Mouse (Mus musculus): ENCODE results near the gene Emcn.

Gene Emcn

DNA sequence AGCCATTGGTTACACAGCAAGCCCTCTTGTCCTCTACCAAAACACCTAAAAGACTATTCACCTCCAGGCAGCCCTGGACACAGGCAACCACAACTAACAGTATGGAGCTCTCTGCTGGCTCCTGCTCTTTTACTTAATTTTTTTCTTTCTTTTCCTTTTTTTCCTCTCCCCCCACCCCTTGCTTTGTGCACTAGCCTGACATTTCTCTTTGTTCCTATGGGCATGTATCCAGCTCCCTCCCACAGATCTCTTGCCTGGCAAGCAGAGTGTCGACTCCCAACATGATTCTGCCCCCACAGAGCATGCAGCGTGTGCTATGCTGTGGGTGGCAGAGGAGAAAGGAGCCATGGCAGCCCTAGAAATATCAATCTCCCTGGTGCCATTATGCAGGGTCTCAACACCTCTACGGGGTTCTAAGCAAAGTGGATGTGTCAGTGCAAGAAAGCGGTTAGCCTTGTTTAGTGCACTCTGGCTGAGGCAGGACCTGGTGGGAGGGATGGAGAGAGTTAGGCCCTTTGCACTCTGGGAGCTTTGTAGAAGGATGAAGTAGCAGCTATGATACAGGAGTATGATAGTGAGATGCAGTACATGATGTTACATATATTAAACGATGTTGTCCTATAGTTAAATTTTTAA is 74.7 kb downstream of the Emcn start:
- no peak for DNase-seq (ENCODE audit: low spot score)

DNA sequence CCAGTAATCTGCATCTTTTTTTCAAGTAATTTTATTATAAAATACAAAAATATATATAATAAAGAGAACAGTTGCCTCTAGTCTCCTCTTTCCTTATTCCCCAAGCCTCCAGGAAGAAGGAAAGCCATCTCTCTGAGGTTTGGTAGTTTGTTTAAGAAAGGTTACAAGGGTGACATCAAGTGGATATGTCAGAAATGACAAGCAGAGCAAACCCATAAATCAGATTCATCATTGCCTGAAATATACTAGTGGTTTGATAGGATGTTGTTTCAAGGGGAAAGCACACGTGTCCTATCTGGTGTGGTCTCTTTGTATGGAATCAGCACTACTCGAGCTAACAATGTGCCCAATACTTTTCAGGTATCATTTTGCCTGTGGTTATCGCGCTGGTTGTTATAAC is 77.8 kb downstream of the Emcn start:
- DNase-seq (ENCODE audit: low spot score), result no peak

DNA sequence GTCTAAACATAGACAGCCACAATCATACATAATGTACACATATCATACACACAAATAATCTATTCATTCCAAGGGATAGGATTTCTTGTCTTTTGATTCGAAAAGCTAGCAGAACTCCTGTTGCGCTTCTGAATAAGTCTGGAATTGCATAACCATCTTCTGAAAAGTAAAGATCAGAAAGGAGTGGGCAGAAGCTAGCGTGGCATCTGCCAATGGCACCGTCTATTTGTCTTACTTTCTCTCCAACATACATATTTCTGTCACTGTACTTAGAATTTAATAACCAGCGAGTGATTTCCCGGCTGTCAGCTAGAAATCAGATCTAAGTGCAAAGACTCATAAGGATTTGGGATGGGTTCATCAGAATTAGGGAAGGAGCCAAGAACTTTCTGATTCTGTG is 88.6 kb downstream of the Emcn start:
- DNase-seq (ENCODE audit: low spot score), result no peak

DNA sequence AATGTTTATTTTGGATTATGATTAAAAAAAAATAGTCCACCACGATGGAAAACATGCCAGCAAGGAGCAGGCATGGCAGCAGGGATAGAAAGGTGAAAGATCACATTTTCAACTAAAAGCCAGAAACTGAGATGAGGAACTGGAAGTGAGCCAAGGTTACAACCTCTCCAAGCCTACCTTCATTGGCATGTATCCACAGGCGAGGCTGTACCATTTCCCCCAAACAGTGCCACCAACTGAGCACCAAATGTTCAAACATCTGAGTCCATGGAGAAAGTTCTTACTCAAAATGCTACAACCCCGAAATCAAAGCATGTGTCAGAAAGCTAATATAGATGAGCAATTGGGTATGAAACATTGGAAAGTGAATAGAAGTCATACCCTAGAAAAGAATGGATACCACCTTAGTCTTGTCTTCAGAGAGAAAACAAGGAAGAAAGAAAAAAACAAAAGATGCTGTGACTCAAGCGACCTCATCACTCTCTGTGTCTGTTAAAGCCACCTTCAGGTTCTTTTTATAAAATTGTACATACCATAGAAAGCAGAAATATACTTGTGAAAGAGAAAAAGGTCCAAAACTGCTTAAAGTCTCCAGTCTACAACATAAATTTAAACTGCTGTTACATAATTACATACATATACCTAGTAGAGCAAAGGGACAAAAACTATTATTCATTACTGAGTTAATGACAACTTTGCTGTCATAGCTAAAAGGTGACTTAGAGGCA is 124.2 kb downstream of the Emcn start:
- no peak for DNase-seq (ENCODE audit: low spot score)

DNA sequence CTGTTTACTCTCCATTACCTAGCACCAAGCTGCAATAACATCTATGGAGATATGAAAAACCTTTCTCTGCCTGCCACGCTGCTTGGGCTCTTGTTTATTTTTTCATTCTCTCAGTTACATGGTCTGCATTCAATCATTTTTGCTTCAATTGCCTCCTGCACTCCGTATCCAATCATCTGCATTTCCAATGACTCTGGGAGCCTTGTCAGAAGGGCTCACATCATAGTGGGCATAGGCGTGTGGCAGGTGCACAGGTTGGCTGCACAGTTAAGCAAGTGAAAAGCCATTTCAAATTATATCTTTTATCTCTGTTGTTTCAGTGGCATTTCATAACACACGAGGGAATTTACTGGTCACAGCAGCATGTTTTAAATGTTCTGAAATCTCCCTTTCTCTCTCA is 125.1 kb downstream of the Emcn start:
- DNase-seq (ENCODE audit: low spot score), result no peak

DNA sequence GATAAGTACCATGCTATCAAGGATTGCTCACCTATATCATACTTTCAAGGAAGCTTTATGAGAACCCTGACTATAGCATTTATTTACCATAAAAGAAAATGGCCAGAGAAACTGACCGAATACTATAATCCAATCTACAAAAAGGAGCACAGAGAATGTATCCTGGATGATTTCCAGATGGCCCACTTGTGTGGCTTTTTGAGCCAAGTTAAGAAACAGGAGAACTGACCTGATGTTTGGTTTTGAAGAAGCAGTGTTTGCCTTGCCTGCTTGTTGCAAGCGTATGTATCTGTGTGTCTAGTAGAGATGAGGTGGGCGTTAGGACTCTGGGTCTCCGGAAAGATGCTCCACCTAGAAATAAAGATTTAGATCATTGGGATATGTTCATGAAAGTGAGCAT is 125.9 kb downstream of the Emcn start:
- no peak for DNase-seq (ENCODE audit: low spot score)

DNA sequence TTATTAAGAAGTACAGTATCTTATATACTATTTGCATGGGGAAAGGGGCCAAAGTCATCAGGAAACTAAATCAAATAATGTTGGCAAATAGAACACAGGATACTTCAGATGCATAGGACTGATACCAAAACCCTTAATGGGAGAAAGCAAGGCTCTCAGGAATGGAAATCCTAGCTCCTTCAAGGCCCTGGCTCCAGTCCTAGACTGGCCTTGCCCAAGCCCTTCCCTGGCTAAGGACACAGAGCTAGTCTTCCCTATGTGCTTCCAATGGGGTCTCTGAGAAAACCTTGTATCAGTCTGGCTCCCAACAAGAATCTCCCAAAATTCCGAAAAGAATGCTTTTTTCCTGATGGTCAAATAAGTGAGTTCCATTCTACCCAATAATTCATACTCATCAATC is 126.5 kb downstream of the Emcn start:
- no peak for DNase-seq (ENCODE audit: low spot score)

DNA sequence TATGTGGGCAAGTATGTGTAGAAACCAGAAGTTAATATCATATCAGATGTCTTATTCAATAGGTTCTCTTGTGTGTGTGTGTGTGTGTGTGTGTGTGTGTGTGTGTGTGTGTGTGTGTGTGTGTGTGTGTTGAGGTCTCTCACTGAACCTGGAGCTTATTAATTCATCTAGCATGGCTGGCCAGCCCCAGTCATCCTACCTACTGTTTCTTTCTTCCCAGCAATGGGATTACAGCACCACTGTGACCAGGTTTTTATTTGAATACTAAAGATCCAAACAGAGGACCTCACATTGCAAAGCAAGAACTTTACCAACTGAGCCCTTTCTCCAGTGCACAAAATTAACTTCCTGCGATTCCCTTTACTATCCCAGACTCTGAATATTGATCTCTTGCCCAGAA is 131.3 kb downstream of the Emcn start:
- no peak for DNase-seq (ENCODE audit: low spot score)

DNA sequence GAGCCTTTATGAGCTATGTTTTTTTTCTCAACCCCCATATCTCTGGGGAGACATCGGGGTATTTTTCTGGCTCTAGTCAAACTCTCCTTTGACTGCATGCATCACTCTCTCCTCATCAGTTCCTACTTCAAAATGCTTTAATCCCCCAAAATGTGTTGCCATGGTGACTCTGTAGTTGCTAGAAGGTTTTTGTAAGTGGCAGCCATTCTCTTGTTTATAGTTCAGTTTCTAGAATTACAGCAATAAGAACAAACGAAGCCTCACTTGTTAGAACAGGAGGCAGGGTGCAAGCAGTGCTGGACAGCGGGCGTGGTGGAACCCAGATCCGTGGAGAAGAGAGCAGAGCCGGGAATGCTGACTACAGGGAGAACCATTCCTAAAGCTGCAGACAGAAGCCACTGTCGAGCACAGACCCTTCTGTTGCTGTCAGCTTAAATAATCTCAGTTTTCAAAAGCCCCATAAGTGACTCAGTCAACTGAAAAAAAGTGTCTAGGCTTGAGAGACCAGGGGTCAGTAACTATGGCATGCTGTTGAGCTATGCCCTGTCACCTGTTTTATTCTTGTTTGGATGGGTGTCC is 139.0 kb downstream of the Emcn start:
- DNase-seq (ENCODE audit: low spot score), result no peak

DNA sequence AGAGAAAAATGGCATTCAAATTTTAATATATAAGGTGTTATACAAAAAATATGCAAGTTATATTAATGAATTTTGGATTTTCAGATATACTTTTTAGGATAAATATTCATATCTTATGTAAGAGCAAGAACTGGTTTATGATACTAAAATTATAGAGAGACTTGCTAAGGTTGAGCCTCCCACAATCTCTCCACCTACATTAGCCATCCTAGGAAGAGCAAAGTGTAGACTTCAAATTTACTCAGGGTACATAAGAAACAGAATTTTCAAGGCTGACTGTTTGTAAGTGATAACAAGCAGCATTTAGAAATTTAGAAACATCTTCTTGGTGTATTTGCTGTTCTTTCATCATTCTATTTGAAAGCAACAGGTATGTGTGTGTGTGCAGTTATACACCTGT is 140.3 kb downstream of the Emcn start:
- no peak for DNase-seq (ENCODE audit: low spot score)

Data from spleen, adult 12 weeks (tissue).